Mouse (Mus musculus): ENCODE measurements around the gene Ncaph.

- TF ChIP-seq POLR2A (IDR thresholded peaks at IDR 0.05; ENCODE audit: low read depth, low read length) = no peak
- TF ChIP-seq IRF4 (IDR thresholded peaks at IDR 0.05; ENCODE audit: low read depth, low read length) = no peak
- no peak for TF ChIP-seq MAZ (IDR thresholded peaks at IDR 0.05; ENCODE audit: low read depth, low read length)
- TF ChIP-seq USF1 (IDR thresholded peaks at IDR 0.05; ENCODE audit: low read depth, low read length) = no peak
- no peak for TF ChIP-seq USF2 (conservative IDR thresholded peaks at IDR 0.05; ENCODE audit: low read depth, low read length)
- 0 out of 4 replicates have a peak, but pooled peaks of 1 of the 2 experiments have one; percentile 9 for TF ChIP-seq CTCF (conservative IDR thresholded peaks at IDR 0.05 in 1 of 2, IDR thresholded peaks at IDR 0.05 in 1 of 2; ENCODE audit: low read depth in 2 of 2, low read length in 2 of 2)
- no peak for TF ChIP-seq HCFC1 (IDR thresholded peaks at IDR 0.05; ENCODE audit: low read depth, low read length)
- no peak for TF ChIP-seq MEF2A (IDR thresholded peaks at IDR 0.05; ENCODE audit: borderline replicate concordance, low read depth, low read length)
- TF ChIP-seq EP300 (IDR thresholded peaks at IDR 0.05; ENCODE audit: low read length) = no peak
- TF ChIP-seq SMC3 (IDR thresholded peaks at IDR 0.05; ENCODE audit: low read depth, low read length) = no peak
- TF ChIP-seq ZC3H11A (IDR thresholded peaks at IDR 0.05; ENCODE audit: low read depth, low read length) = no peak
- TF ChIP-seq UBTF (IDR thresholded peaks at IDR 0.05; ENCODE audit: low read depth, low read length) = no peak
- TF ChIP-seq MXI1 (IDR thresholded peaks at IDR 0.05; ENCODE audit: low read depth, low read length) = no peak
- no peak for TF ChIP-seq TBP (conservative IDR thresholded peaks at IDR 0.05; ENCODE audit: low read depth, low read length)
Observed at GRCm38 (mm10) chr2:127086235-127086634, 47.5 kb downstream of the Ncaph start.

Measured in CH12.LX (cell line).